Mouse (Mus musculus): ENCODE results near the gene Abhd16a. TPM values are rescaled to one million over a fixed set of nuclear protein-coding genes. Genes with fewer than 3 reads are reported as not detected.
"Not testable (repeated sequence)": the region's sequence is repeated elsewhere in the genome, so short reads cannot be mapped to it uniquely, and the experiment has no call there.

The Abhd16a gene
- polyA plus RNA-seq, 1 experiment from 2014 or later: 49.3 TPM

DNA sequence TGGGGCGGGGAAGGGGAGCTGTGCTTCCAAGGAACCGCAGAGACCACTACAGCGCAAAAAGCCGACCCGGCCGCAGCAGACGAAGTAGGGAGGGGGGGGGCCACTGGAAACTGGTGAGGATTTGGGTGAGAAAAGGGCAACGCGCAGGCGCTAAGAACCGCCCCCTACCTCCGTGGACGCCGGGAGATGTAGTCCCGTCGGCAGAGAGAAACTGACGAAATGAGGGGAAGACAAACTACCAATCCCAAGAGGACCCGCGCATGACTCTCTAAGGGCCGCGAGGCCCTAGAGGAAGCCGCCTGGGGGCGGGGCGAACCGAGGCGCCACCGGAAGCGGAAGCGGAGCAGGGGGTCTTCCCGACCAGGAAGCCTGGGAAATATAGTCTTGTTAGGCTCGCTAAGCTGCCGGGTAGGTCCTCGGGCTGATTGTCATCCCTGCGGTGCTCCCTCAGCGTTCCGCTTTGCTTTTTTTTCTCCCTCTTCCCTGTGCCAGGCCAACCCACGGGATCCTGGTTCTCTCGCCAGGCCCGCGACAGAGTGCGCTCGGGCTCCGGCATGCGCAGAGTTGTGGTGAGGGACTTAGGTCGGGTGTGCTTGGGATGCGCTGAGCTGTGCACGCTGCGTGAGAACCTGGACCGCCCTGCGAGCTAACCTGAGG lies 32.2 kb downstream of the Abhd16a start, which contains the start of gene Gpank1:
TSS of gene Gpank1 (plus strand) at position 313 of the 657 bp plus-strand sequence.
- DNase-seq (peak; percentile 96), ATAC-seq (peak; percentile 94)
- Histone ChIP-seq H3K4me2 (ENCODE audit: low read depth, low read length) (peak within 1 kb of the TSS; percentile 93), H3K9ac (replicated peaks) (peak within 1 kb of the TSS; percentile 89), H3K4me3 (ENCODE audit: low read depth, low read length) (peak within 1 kb of the TSS; percentile 88), H3K27me3 (ENCODE audit: insufficient read depth, low read length) (no peaks in the 10 kb centered on the region), H3K4me1 (ENCODE audit: insufficient read depth) (peaks cover 18% of the 10 kb centered on the region), H3K9me3 (ENCODE audit: low read length) (no peaks in the 10 kb centered on the region), H3K36me3 (replicated peaks; ENCODE audit: insufficient read depth, low read length) (peaks cover 28% of the 10 kb centered on the region), H3K27ac (ENCODE audit: low read depth) (peak within 1 kb of the TSS; percentile 93)
- TF ChIP-seq CTCF (IDR thresholded peaks at IDR 0.05; ENCODE audit: low read depth): no peak
- TF ChIP-seq EP300 (IDR thresholded peaks at IDR 0.05; ENCODE audit: low read depth): peak; percentile 58; the same call in 1 of the 2 replicates
- under 1% methylated on average over 46 of the region's 50 CpGs for WGBS (ENCODE audit: insufficient replicate concordance)

DNA sequence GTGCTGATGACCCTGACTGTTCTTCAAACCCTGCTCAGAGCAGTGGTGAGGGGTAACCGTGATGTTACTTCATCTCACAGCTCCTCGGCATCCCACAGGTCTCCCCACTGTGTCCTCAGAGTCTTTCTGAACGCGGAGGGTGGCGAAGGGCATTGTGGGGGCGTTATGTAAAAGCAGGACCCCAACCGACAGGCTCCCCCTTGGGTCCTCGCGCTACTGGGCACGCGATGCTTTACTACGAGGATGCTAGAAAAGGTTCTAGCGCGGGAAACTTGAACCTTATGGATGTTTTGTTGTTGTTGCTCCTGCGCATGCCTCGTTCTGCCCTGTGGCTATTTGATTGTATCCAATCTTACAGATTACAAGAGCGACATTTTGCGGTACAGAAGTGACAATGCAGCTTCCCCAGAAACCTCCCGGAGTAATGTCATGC lies 32.8 kb downstream of the Abhd16a start, which contains the start of gene Csnk2b:
TSS of gene Csnk2b (minus strand) at position 183 of the 433 bp plus-strand sequence.
- peaks cover 22% of the 10 kb centered on the region for H3K4me1 ChIP-seq (ENCODE audit: insufficient read depth)
- H3K9me3 ChIP-seq (ENCODE audit: low read length): no peaks in the 10 kb centered on the region
- H3K4me3 ChIP-seq (ENCODE audit: low read depth, low read length): peak within 1 kb of the TSS; percentile 88
- H3K36me3 ChIP-seq (replicated peaks; ENCODE audit: insufficient read depth, low read length): peaks cover 25% of the 10 kb centered on the region
- ATAC-seq (peak; percentile 1; the same call in 1 of the 2 replicates), DNase-seq (peak; percentile 48)
- H3K27me3 ChIP-seq (ENCODE audit: insufficient read depth, low read length): no peaks in the 10 kb centered on the region
- H3K4me2 ChIP-seq (ENCODE audit: low read depth, low read length): peak within 1 kb of the TSS; percentile 93
- TF ChIP-seq EP300 (IDR thresholded peaks at IDR 0.05; ENCODE audit: low read depth): no peak
- peak; percentile 46 for TF ChIP-seq CTCF (IDR thresholded peaks at IDR 0.05; ENCODE audit: low read depth)
- H3K9ac ChIP-seq (replicated peaks): peak within 1 kb of the TSS; percentile 89
- H3K27ac ChIP-seq (ENCODE audit: low read depth): peak within 1 kb of the TSS; percentile 93
- under 1% methylated on average over 19 of the region's 19 CpGs for WGBS (ENCODE audit: insufficient replicate concordance)

DNA sequence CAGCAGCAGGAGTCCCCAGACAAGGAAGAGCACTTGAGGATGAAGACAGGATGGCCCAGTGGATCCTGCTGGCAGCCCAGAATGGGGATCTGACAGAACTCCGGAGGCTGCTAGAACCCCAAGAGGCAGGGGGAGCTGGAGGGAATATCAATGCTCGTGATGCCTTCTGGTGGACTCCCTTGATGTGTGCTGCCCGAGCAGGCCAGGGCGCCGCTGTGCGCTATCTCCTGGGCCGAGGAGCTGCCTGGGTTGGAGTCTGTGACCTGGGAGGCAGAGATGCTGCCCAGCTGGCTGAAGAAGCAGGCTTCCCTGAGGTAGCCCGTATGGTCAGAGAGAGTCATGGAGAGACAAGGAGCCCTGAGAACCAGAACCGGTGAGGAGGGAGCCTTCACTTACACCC lies 34.2 kb downstream of the Abhd16a start:
- H3K9me3 ChIP-seq (ENCODE audit: low read length); H3K4me2 ChIP-seq (ENCODE audit: low read depth, low read length); H3K27me3 ChIP-seq (ENCODE audit: insufficient read depth, low read length); ATAC-seq; H3K27ac ChIP-seq (ENCODE audit: low read depth); DNase-seq; H3K9ac ChIP-seq (replicated peaks); H3K4me3 ChIP-seq (ENCODE audit: low read depth, low read length): not testable (repeated sequence)
- Histone ChIP-seq H3K36me3 (replicated peaks; ENCODE audit: insufficient read depth, low read length) (peaks cover 19% of the 10 kb centered on the region), H3K4me1 (ENCODE audit: insufficient read depth) (peaks cover 32% of the 10 kb centered on the region)
- WGBS (ENCODE audit: insufficient replicate concordance): 89% methylated on average over 9 of the region's 9 CpGs

DNA sequence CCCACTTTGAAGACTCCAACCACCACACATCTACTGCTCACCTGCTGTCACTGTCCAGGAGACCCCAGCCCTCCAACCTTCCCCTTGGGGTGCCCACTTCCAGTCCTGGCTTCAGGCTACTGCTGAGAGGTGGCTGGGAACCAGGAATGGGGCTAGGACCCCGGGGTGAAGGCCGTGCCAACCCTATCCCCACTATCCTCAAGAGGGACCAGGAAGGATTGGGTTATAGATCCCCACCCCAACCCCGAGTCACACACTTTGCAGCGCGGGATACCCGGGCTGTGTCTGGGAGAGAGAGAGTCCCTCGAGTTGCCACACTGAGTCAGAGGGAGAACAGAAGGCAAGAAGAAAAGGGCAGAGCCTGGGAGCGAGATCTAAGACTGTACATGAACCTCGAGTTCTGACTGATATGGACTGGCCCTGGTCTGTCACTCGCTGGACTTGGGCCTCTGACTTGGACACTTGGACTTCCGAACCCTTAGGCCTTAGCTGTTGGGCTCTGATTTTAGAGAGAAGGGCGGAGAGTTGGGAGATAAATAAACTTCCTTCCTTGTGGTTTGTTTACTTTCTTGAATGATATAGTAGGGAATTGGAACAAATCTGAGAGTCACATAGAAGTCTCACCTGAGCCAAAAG lies 35.3 kb downstream of the Abhd16a start:
- Histone ChIP-seq H3K36me3 (replicated peaks; ENCODE audit: insufficient read depth, low read length) (peaks cover 15% of the 10 kb centered on the region), H3K4me1 (ENCODE audit: insufficient read depth) (peaks cover 35% of the 10 kb centered on the region)
- WGBS (ENCODE audit: insufficient replicate concordance): 89% methylated on average over 12 of the region's 12 CpGs
- H3K9ac ChIP-seq (replicated peaks); H3K4me2 ChIP-seq (ENCODE audit: low read depth, low read length); ATAC-seq; H3K9me3 ChIP-seq (ENCODE audit: low read length); H3K4me3 ChIP-seq (ENCODE audit: low read depth, low read length); H3K27ac ChIP-seq (ENCODE audit: low read depth); DNase-seq; H3K27me3 ChIP-seq (ENCODE audit: insufficient read depth, low read length): not testable (repeated sequence)

DNA sequence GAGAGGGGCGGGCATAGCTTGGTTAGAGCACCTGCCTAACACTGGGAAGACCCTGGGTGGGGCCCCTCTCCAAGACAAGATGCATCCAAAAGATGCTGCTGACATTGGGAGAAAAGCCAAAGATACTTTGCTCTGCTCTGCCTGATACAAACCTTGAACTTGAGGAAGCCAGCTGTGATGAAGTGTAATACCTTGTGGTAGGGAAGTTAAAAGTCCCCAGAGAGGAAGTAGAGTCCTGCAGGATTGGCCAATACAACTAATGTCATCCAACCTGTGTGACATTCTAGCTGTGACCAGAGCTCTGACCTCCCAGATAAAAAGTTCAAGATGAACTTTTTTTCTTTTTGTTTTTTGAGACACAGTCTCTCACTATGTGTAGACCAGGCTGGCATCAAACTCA lies 36.0 kb downstream of the Abhd16a start:
- Histone ChIP-seq H3K27ac (ENCODE audit: low read depth) (peak overlapping the region; percentile 90), H3K9me3 (ENCODE audit: low read length) (no peaks in the 10 kb centered on the region), H3K36me3 (replicated peaks; ENCODE audit: insufficient read depth, low read length) (peaks cover 18% of the 10 kb centered on the region), H3K27me3 (ENCODE audit: insufficient read depth, low read length) (no peaks in the 10 kb centered on the region), H3K4me3 (ENCODE audit: low read depth, low read length) (no peak overlapping the region), H3K4me2 (ENCODE audit: low read depth, low read length) (peak overlapping the region; percentile 81), H3K9ac (replicated peaks) (no peak overlapping the region), H3K4me1 (ENCODE audit: insufficient read depth) (peaks cover 34% of the 10 kb centered on the region)
- TF ChIP-seq EP300 (IDR thresholded peaks at IDR 0.05; ENCODE audit: low read depth): no peak
- TF ChIP-seq CTCF (IDR thresholded peaks at IDR 0.05; ENCODE audit: low read depth): no peak
- WGBS (ENCODE audit: insufficient replicate concordance): 82% methylated on average over 1 of the region's 1 CpGs
- no peak for ATAC-seq
- DNase-seq: no peak

DNA sequence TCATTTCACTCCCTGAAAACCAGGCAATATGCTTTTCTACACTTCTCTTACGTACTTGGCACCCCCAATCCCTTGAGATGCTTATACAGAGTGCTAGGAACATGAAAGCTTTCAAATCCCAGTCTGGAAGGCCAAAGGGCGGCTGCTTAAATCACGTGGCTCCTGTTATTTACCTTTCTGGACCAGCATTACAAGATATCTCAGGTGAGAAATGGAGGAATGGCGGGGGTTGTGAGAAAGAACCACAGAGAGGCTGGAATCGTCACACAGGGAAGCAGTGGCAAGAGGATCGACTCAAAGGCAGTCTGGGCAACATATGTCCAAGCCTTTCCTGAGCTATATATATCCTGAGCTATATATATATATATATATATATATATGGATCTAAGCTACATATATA lies 36.5 kb downstream of the Abhd16a start:
- H3K27ac ChIP-seq (ENCODE audit: low read depth): peak overlapping the region; percentile 90
- H3K4me1 ChIP-seq (ENCODE audit: insufficient read depth): peaks cover 34% of the 10 kb centered on the region
- H3K9me3 ChIP-seq (ENCODE audit: low read length): no peaks in the 10 kb centered on the region
- no peak for DNase-seq
- no peak for ATAC-seq
- 32% methylated on average over 6 of the region's 6 CpGs for WGBS (ENCODE audit: insufficient replicate concordance)
- H3K4me2 ChIP-seq (ENCODE audit: low read depth, low read length): peak overlapping the region; percentile 81
- peak overlapping the region; percentile 60 for H3K4me3 ChIP-seq (ENCODE audit: low read depth, low read length)
- no peaks in the 10 kb centered on the region for H3K27me3 ChIP-seq (ENCODE audit: insufficient read depth, low read length)
- peaks cover 23% of the 10 kb centered on the region for H3K36me3 ChIP-seq (replicated peaks; ENCODE audit: insufficient read depth, low read length)
- H3K9ac ChIP-seq (replicated peaks): peak overlapping the region; percentile 76
- TF ChIP-seq CTCF (IDR thresholded peaks at IDR 0.05; ENCODE audit: low read depth) (no peak), EP300 (IDR thresholded peaks at IDR 0.05; ENCODE audit: low read depth) (no peak)

Data from liver, postnatal 0 days (tissue).